ENCODE assay signal across 8 mouse cellular contexts in genomic region chr11:83192001-83192400, GRCm38 (mm10). TPM values are rescaled to one million over a fixed set of nuclear protein-coding genes. Genes with fewer than 3 reads are reported as not detected.
DNase-seq lines count a peak whose midpoint lies in the region; ATAC-seq and TF ChIP-seq lines count a peak whose summit lies in the region.

No protein-coding gene starts in this region.

- H3K4me1 ChIP-seq in kidney, embryonic 16.5 days (ENCODE audit: insufficient read depth, low read length): no peaks in the 10 kb centered on the region

- in situ Hi-C loops in Patski (cut with MboI; ENCODE audit: low pct_unique_long_range_greater_than_20kb): loop anchor here (25.0 kb wide), 5 partner anchors 155 to 955 kb away; partner anchors contain the start of genes Nle1 and Unc45b

- H3K9me3 ChIP-seq in kidney, embryonic 16.5 days (ENCODE audit: low read length): no peaks in the 10 kb centered on the region

- H3K4me3 ChIP-seq in layer of hippocampus, adult 2 months: no peak overlapping the region
- H3K4me3 ChIP-seq in kidney, embryonic 16.5 days (ENCODE audit: low read length): peak overlapping the region; percentile 9; the same call in 1 of the 2 replicates

- no peak overlapping the region for H3K9ac ChIP-seq in kidney, embryonic 16.5 days (replicated peaks; ENCODE audit: low read length)

- H3K36me3 ChIP-seq in kidney, embryonic 16.5 days (ENCODE audit: insufficient read depth, low read length): no peaks in the 10 kb centered on the region

- 55% methylated on average over 3 of the region's 3 CpGs for WGBS in kidney, embryonic 16.5 days

- DNase-seq in layer of hippocampus, adult 2 months (ENCODE audit: low spot score in 2 of 2): no peak
- no peak for DNase-seq in layer of hippocampus, postnatal 10 days (ENCODE audit: low spot score in 2 of 2)
- DNase-seq in Patski (ENCODE audit: low read depth, low spot score): no peak
- peak; percentile 22 for DNase-seq in mesoderm, embryonic 11.5 days (ENCODE audit: low read depth, low spot score)
- DNase-seq in testis, postnatal 14 days (ENCODE audit: low spot score): no peak
- DNase-seq in ovary, adult 18-20 months (ENCODE audit: low spot score): no peak

- TF ChIP-seq CTCF in layer of hippocampus, adult 2 months (conservative IDR thresholded peaks at IDR 0.05): peak; percentile 86
- peak; percentile 56 for TF ChIP-seq CTCF in Patski (IDR thresholded peaks at IDR 0.05)

- no peak for ATAC-seq in Patski
- ATAC-seq in erythroblast, adult 5-6 weeks (replicated peaks; ENCODE audit: low FRiP score, poor library complexity, severe bottlenecking): peak; percentile 92
- no peak for ATAC-seq in kidney, embryonic 16.5 days (ENCODE audit: low FRiP score, low TSS enrichment)

- H3K27ac ChIP-seq in layer of hippocampus, adult 2 months: no peak overlapping the region
- H3K27ac ChIP-seq in kidney, embryonic 16.5 days (ENCODE audit: low read length): no peak overlapping the region

- peaks cover 36% of the 10 kb centered on the region for H3K27me3 ChIP-seq in Patski
- no peaks in the 10 kb centered on the region for H3K27me3 ChIP-seq in kidney, embryonic 16.5 days (ENCODE audit: insufficient read depth, low read length)

- CTCF ChIA-PET in Patski (lab: Charles Lee): interaction anchor here (0.7 to 1.4 kb wide), 2 partner anchors 36 to 39 kb away, joined by 3 read pairs; no protein-coding TSS in a partner anchor

- POLR2A ChIA-PET in Patski (lab: Charles Lee): no interaction called here

- H3K4me2 ChIP-seq in kidney, embryonic 16.5 days (replicated peaks; ENCODE audit: low read depth, low read length): peak overlapping the region; percentile 31

RNA-seq across cellular contexts. Expression of gene Slfn3, which starts 0.9 kb away (rescaled TPM):
- under 1 TPM; 0.32 to 0.41 TPM for total RNA-seq in layer of hippocampus, adult 2 months (2021)
- total RNA-seq in layer of hippocampus, postnatal 10 days (2021): under 1 TPM; 0.21 to 0.40 TPM
- polyA plus RNA-seq in Patski (2021): not detected
- 8.6 and 10.0 TPM in 2 replicates for total RNA-seq in erythroblast, adult 5-6 weeks (2015; ENCODE audit: low replicate concordance)
- 11.9 and 15.3 TPM in 2 replicates for total RNA-seq in erythroblast, adult 5-6 weeks (2017; ENCODE audit: low replicate concordance)
- polyA plus RNA-seq in kidney, embryonic 16.5 days (2015; fragmentation: Nextera tagmentation; extraction: Ambion mirVana): 2.7 and 2.8 TPM in 2 replicates

RNA-seq across cellular contexts. Expression of gene Slfn4, which starts 17.0 kb away (rescaled TPM):
- not detected for total RNA-seq in layer of hippocampus, adult 2 months (2021)
- total RNA-seq in layer of hippocampus, postnatal 10 days (2021): under 1 TPM; 0.22 to 0.23 TPM
- polyA plus RNA-seq in Patski (2021): 0.01 TPM
- 52.5 and 75.0 TPM in 2 replicates for total RNA-seq in erythroblast, adult 5-6 weeks (2015; ENCODE audit: low replicate concordance)
- total RNA-seq in erythroblast, adult 5-6 weeks (2017; ENCODE audit: low replicate concordance): 22.6 and 27.2 TPM in 2 replicates
- polyA plus RNA-seq in kidney, embryonic 16.5 days (2015; fragmentation: Nextera tagmentation; extraction: Ambion mirVana): 0.11 and 0.17 TPM in 2 replicates

Comparison
In these comparisons a context has a peak if more than half of its experiments do, and no peak if none do; other contexts are left out.
1. RNA of gene Slfn3, which starts 0.9 kb away (total RNA-seq): 8.6 to 15.3 TPM in erythroblast, adult 5-6 weeks; 0.32 to 0.41 TPM in layer of hippocampus, adult 2 months and 0.21 to 0.40 TPM in layer of hippocampus, postnatal 10 days; every median in the first group is over 4 times any median in the second.
2. RNA of gene Slfn4, which starts 17.0 kb away (total RNA-seq): 22.6 to 75.0 TPM in erythroblast, adult 5-6 weeks; 0.22 to 0.23 TPM in layer of hippocampus, postnatal 10 days and not detected in layer of hippocampus, adult 2 months; every median in the first group is over 10 times any median in the second.